Mouse (Mus musculus): ENCODE measurements around the gene Plekha7.

DNA sequence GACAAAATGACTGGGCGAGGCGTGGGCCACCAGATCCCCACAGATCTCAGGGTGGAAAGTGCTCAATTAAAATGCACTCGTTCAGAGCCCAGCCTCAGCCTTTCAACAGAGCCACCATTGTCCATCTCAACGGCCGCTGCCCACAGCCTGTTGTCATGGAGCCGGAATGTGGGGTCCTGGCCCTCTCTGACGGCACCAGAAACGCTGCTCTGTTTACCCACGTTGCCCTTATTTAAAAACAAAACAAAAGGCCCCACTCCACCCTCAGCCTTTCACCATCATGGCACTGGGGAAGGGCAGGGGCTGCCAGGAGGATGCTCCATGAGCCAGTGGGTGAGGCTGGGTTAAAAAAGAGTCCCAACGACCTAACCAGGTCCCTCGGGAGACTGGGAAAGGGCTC, 25.4 kb downstream of the Plekha7 start:
- no peak for TF ChIP-seq CTCF (IDR thresholded peaks at IDR 0.05; ENCODE audit: borderline replicate concordance, insufficient read depth, low read depth, low read length)
- TF ChIP-seq POLR2A (IDR thresholded peaks at IDR 0.05; ENCODE audit: borderline replicate concordance, insufficient read depth, low read length) = no peak
